Mouse (Mus musculus) liver, embryonic 14.5 days (tissue): Measurements from ENCODE around the gene Fsd1l.

Experiments
- CTCF ChIP-seq: IDR thresholded peaks from 2 replicates; pipeline ENCODE4 v1.5.1; 2016; ENCODE audit warnings: antibody characterized with exemption, low read depth, control low read depth
- EP300 ChIP-seq: IDR thresholded peaks from 2 replicates; pipeline ENCODE4 v1.6.1; 2016; ENCODE audit warnings: antibody characterized with exemption, low read depth

GRCm38 (mm10) chr4:53713704-53714050, 82.4 kb downstream of the Fsd1l start, which contains the start of gene Fktn:
- TF ChIP-seq CTCF = no peak
- TF ChIP-seq EP300 = no peak
